Mouse (Mus musculus) heart, embryonic 14.5 days (tissue): ENCODE results near the gene Th. TPM values are rescaled to one million over a fixed set of nuclear protein-coding genes. Genes with fewer than 3 reads are reported as not detected.

Experiments
- ATAC-seq: fragments of 200-750 bp; cut with Nextera tagmentation; 2 replicates; pipeline ENCODE4 v1.8.0; 2017; ENCODE audit warnings: low read depth, moderate TSS enrichment; ENCODE audit not compliant: insufficient number of reproducible peaks, insufficient read depth, low FRiP score
- H3K27ac ChIP-seq, 2 experiments: fragments of 200-500 bp in 1 of 2; fragments of 300-500 bp in 1 of 2; sonication (generic) in 1 of 2; replicated peaks in 1 of 2; 2 replicates each; pipeline ENCODE4 v1.5.1; 2012 to 2014; ENCODE audit warnings: low read depth in 2 of 2, low read length in 2 of 2, control low read depth in 1 of 2, mild to moderate bottlenecking in 1 of 2, mixed read lengths in 1 of 2; ENCODE audit not compliant: control insufficient read depth in 1 of 2, insufficient read depth in 1 of 2
- H3K27me3 ChIP-seq: fragments of 300-500 bp; sonication (generic); 2 replicates; pipeline ENCODE4 v1.6.1; 2014; ENCODE audit warnings: mild to moderate bottlenecking, low read length, control low read depth; ENCODE audit not compliant: control insufficient read depth, insufficient read depth
- H3K36me3 ChIP-seq: fragments of 300-500 bp; sonication (generic); 2 replicates; pipeline ENCODE4 v1.6.1; 2014; ENCODE audit warnings: mild to moderate bottlenecking, control low read depth, low read length, mixed read lengths; ENCODE audit not compliant: control insufficient read depth, insufficient read depth
- H3K4me1 ChIP-seq, 2 experiments: fragments of 200-500 bp in 1 of 2; fragments of 300-500 bp in 1 of 2; sonication (generic) in 1 of 2; 2 replicates each; pipeline ENCODE4 v1.6.1; 2012 to 2014; ENCODE audit warnings: low read length in 2 of 2, control low read depth in 1 of 2, mixed read lengths in 1 of 2; ENCODE audit not compliant: control insufficient read depth in 2 of 2, insufficient read depth in 2 of 2
- H3K4me2 ChIP-seq: fragments of 300-500 bp; sonication (generic); 2 replicates; pipeline ENCODE4 v1.6.1; 2014; ENCODE audit warnings: mild to moderate bottlenecking, low read length
- H3K4me3 ChIP-seq, 2 experiments: fragments of 200-500 bp in 1 of 2; fragments of 300-500 bp in 1 of 2; sonication (generic) in 1 of 2; 2 replicates each; pipeline ENCODE4 v1.5.1; 2012 to 2014; ENCODE audit warnings: low read length in 2 of 2, mild to moderate bottlenecking in 2 of 2, control low read depth in 1 of 2, low read depth in 1 of 2, moderate library complexity in 1 of 2; ENCODE audit not compliant: control insufficient read depth in 1 of 2, insufficient read depth in 1 of 2
- H3K9ac ChIP-seq: fragments of 300-500 bp; sonication (generic); 2 replicates; pipeline ENCODE4 v1.6.1; 2014; ENCODE audit warnings: mild to moderate bottlenecking, low read length
- H3K9me3 ChIP-seq: fragments of 300-500 bp; sonication (generic); 2 replicates; pipeline ENCODE4 v1.6.1; 2016; ENCODE audit warnings: low read length, control low read depth; ENCODE audit not compliant: control insufficient read depth
- WGBS: fragments of 180-500 bp; shearing (Covaris S2); extraction: QIAGEN DNeasy Blood & Tissue Kit; methylation state at CpG from one replicate; pipeline ENCODE4 v1.1.7; 2014; 5-methylcytosine and 5-hydroxymethylcytosine counted together
- polyA plus RNA-seq: library from polyadenylated mRNA; unstranded; fragments of >200 nt; fragmentation: Nextera tagmentation; extraction: Ambion mirVana; gene quantifications from 2 replicates; pipeline ENCODE4 v1.2.1, GENCODE M21; 2014

The Th gene
- polyA plus RNA-seq, 1 experiment from 2014 or later = 0.57 TPM

GRCm38 (mm10) chr7:142917659-142918058, 13.3 kb downstream of the Th start:
- Histone ChIP-seq H3K27ac (no peak overlapping the region), H3K4me3 (no peak overlapping the region), H3K4me1 (0 out of 4 replicates have a peak, but pooled peaks cover 0 to 4% of the 10 kb centered on the region in 2 experiments), H3K4me2 (no peak overlapping the region), H3K36me3 (no peaks in the 10 kb centered on the region), H3K9me3 (no peaks in the 10 kb centered on the region), H3K27me3 (peaks cover 67% of the 10 kb centered on the region), H3K9ac (no peak overlapping the region)
- 84% methylated on average over 5 of the region's 5 CpGs for WGBS
- ATAC-seq = no peak

DNA sequence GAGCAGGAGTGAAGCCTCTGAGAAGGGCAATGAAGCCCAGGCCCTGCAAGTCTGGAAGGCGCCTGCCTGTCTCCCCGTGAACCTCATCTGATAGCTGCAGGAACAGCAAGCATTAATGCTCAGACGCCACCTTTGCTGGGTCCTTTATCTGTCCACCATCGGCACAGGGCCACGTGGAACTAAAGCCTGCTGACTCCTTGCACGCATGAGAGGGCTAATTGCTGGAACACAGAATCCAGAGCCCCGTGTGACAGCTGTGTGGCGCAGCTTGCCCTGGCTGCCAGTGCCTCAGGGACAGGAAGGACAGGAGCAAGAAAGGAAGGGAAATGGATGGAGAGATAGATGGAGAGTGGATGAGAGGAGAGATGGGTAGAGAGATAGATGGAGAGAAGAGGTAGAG, 14.8 kb downstream of the Th start:
- H3K9ac ChIP-seq = no peak overlapping the region
- no peak overlapping the region for H3K27ac ChIP-seq
- peaks cover 59% of the 10 kb centered on the region for H3K27me3 ChIP-seq
- no peaks in the 10 kb centered on the region for H3K9me3 ChIP-seq
- no peak overlapping the region for H3K4me2 ChIP-seq
- ATAC-seq = no peak
- WGBS = 37% methylated on average over 8 of the region's 8 CpGs
- no peak overlapping the region for H3K4me3 ChIP-seq
- no peaks in the 10 kb centered on the region for H3K36me3 ChIP-seq
- H3K4me1 ChIP-seq = 0 out of 4 replicates have a peak, but pooled peaks cover 0 to 4% of the 10 kb centered on the region in 2 experiments

DNA sequence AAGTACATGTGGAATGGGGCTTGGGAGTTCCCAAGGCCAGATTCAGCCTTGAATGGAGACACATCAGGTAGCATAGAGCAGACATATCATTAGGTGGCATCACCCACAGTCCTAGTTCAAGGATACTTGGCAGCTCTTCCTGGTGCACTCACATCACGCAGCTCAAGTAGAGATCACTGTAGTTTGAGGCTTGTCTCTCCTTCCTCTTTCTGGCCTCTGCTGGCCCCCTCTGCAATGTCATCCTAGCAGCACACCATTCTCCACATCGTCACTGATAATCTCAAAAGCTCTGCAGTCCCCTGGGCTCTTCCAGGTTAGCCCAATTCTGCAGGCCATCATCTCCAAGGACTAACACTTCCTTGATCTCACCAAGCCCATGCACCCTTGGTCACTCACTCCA, 19.2 kb downstream of the Th start:
- Histone ChIP-seq H3K4me3 (no peak overlapping the region), H3K27me3 (peaks cover 72% of the 10 kb centered on the region), H3K4me1 (no peaks in the 10 kb centered on the region), H3K36me3 (no peaks in the 10 kb centered on the region), H3K4me2 (no peak overlapping the region), H3K9ac (no peak overlapping the region), H3K27ac (no peak overlapping the region), H3K9me3 (no peaks in the 10 kb centered on the region)
- 73% methylated on average over 2 of the region's 2 CpGs for WGBS
- no peak for ATAC-seq

DNA sequence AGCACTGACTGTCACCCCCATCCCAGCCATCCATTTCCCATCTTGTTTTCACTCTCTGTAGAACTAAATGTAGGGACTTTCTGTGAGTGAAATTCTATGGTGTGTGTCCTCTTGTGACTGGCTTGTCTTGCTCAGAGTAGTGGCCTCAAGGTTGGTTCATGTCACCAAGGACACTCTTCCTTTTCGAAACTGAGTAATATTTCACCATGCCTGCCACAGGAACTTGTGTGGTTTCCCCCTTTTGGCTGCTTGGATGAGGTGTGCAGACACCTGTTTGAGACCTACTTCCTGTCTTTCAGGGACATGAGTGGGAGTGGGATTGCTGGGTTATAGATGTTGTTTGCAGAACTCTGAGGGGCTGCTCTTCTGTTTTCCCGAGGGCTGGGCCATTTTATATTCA, 20.8 kb downstream of the Th start:
- H3K4me2 ChIP-seq = no peak overlapping the region
- 61% methylated on average over 2 of the region's 2 CpGs for WGBS

GRCm38 (mm10) chr7:142909622-142910021, 21.3 kb downstream of the Th start:
- no peak for ATAC-seq
- H3K4me2 ChIP-seq = no peak overlapping the region

More for the DNA sequence above, 20.8 kb downstream of the Th start:
- Histone ChIP-seq H3K27ac (no peak overlapping the region), H3K9ac (no peak overlapping the region), H3K4me1 (no peaks in the 10 kb centered on the region; a peak in 1 of 4 replicates), H3K9me3 (no peaks in the 10 kb centered on the region), H3K4me3 (no peak overlapping the region), H3K36me3 (no peaks in the 10 kb centered on the region), H3K27me3 (peaks cover 64% of the 10 kb centered on the region)
- no peak for ATAC-seq

GRCm38 (mm10) chr7:142905606-142906005, 25.3 kb downstream of the Th start:
- no peak overlapping the region for H3K27ac ChIP-seq
- H3K9ac ChIP-seq = no peak overlapping the region
- H3K4me1 ChIP-seq = no peaks in the 10 kb centered on the region; a peak in 1 of 4 replicates
- no peak overlapping the region for H3K4me2 ChIP-seq
- H3K4me3 ChIP-seq = no peak overlapping the region
- H3K27me3 ChIP-seq = peaks cover 68% of the 10 kb centered on the region
- 61% methylated on average over 5 of the region's 5 CpGs for WGBS
- ATAC-seq = no peak
- H3K36me3 ChIP-seq = no peaks in the 10 kb centered on the region
- H3K9me3 ChIP-seq = no peaks in the 10 kb centered on the region

More at GRCm38 (mm10) chr7:142909622-142910021, 21.3 kb downstream of the Th start:
- Histone ChIP-seq H3K9ac (no peak overlapping the region), H3K4me3 (no peak overlapping the region), H3K36me3 (no peaks in the 10 kb centered on the region), H3K27me3 (peaks cover 62% of the 10 kb centered on the region), H3K9me3 (no peaks in the 10 kb centered on the region), H3K4me1 (no peaks in the 10 kb centered on the region; a peak in 1 of 4 replicates), H3K27ac (no peak overlapping the region)
- WGBS = 31% methylated on average over 2 of the region's 2 CpGs

- ATAC-seq = no peak
- no peaks in the 10 kb centered on the region for H3K9me3 ChIP-seq
- H3K9ac ChIP-seq = no peak overlapping the region
- no peak overlapping the region for H3K4me3 ChIP-seq
- no peaks in the 10 kb centered on the region for H3K36me3 ChIP-seq
- WGBS = 74% methylated on average over 7 of the region's 7 CpGs
- no peak overlapping the region for H3K27ac ChIP-seq
- no peak overlapping the region for H3K4me2 ChIP-seq
- no peaks in the 10 kb centered on the region; a peak in 1 of 4 replicates for H3K4me1 ChIP-seq
- H3K27me3 ChIP-seq = peaks cover 69% of the 10 kb centered on the region
These were observed 26.6 kb downstream of the Th start for GRCm38 (mm10) chr7:142904331-142904730.

- no peak for ATAC-seq
- Histone ChIP-seq H3K9me3 (no peaks in the 10 kb centered on the region), H3K27me3 (peaks cover 69% of the 10 kb centered on the region), H3K4me1 (peaks cover 0 to under 1% of the 10 kb centered on the region in 2 experiments; a peak in 1 of 4 replicates), H3K9ac (no peak overlapping the region), H3K4me3 (no peak overlapping the region), H3K27ac (no peak overlapping the region), H3K4me2 (no peak overlapping the region), H3K36me3 (no peaks in the 10 kb centered on the region)
- 41% methylated on average over 4 of the region's 4 CpGs for WGBS
These were observed 28.0 kb downstream of the Th start for GRCm38 (mm10) chr7:142902931-142903330.
